Mouse (Mus musculus) ovary, adult 18-20 months (tissue): ENCODE measurements around the gene Mapk12.
A peak's percentile ranks its signal among the peaks of the same experiment; 100 is the strongest.

Experiments
- DNase-seq: peaks from one replicate; pipeline ENCODE4 v3.0.0; 2022; ENCODE audit warnings: low spot score, mixed read lengths

The Mapk12 gene

DNA sequence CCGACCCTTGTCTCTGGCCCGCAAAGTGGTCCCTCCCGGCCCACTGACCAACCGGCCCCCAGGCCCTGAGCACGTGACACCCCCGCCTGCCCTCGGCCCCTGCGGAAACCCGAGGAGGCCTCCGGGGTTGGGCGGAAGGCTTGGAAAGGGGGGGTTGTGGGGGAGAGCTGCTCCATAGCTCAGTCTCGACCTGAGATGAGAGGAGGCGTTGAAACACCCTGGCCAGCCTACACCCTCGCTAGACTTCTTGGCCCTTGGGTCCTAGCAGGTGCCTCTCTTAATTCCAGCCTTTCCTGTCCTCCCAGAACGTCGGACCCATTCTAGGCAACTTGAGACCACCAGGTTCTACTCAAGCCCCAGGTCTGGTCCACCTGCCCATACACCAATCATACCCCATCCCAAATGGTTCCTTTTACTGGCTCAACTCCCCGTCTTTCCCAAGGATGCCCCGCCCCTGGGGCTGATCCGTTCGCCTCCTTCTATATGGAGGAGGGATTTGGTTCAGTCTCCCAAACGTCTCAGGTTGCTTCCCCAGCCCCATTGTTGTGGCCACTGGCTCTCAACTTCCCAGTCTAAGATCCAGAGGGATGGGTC is at the start of gene Mapk12:
TSS of gene Mapk12 (minus strand) at position 45 of the 594 bp plus-strand sequence.
- DNase-seq: no peak

DNA sequence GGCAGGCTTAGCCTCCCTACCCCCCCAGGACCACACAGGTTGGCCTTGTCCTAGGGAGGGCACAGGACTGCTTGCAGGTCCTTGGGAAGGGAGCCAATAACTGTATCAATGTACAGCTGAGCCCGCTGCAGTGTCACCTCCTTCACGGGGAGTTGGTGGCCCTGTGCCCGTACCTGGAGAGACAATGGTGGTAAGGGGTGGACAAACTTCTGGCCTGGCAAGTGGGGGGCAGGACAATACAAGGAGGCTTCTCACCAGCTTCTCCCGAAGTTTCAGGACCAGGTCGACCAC is 44.4 kb upstream of the Mapk12 start:
- peak; percentile 42 for DNase-seq

DNA sequence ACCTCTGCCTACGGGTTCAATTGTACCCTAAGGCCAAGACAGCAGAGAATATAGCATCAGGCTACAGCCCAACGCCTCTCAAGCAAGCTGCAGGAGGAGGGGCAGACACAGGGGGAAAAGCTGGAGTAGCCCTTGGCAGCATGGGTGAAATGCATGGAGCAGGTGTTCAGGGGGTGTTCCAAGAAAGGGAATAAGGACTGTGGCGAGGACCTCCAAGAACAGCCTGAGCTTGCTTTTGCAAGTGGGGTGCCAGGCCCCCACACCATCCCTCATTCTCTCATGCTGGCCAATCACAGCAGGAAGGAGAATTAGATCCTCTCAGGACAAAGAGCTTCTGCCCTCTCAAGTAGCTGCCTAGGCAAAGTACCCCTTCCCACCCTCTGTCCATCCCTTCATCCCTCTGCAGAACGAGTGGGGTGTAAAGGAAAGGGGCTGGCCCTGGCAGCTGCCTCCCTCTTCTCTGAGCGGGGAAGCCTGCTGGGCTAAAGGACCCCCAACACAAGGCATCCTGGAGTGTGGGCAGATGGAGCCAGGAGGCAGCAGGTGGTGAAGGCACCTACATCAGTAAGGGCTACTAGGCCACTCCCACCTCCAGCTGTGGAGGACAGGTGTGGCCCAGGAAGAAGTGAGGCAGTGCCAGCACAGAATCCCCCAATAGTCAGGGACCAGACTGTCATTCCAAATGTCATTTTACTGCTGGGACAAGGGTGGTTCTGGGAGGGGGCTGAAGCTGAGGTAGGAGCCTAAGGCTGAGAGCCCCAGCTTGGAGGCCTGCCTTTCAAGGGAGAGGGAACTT is 43.8 kb upstream of the Mapk12 start:
- no peak for DNase-seq

DNA sequence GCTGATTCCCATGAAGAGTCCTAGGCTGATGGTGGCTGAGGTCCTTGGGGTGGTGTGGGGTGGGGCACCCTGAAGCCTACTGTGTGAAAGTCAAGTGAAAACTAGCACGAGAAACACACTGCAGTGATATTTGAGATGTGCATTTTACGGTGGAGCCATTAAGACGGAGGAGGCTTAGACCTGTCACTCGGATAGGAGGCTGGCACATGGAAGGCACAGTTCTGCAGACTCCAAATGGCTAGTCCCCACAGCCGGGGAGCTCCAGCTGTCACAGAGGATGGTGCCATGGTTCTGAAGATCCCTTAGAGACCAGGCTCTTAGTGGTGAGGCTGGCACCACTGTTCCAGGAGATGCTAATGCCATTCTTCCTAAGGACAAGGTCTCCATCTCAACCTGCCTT is 42.3 kb upstream of the Mapk12 start:
- no peak for DNase-seq

DNA sequence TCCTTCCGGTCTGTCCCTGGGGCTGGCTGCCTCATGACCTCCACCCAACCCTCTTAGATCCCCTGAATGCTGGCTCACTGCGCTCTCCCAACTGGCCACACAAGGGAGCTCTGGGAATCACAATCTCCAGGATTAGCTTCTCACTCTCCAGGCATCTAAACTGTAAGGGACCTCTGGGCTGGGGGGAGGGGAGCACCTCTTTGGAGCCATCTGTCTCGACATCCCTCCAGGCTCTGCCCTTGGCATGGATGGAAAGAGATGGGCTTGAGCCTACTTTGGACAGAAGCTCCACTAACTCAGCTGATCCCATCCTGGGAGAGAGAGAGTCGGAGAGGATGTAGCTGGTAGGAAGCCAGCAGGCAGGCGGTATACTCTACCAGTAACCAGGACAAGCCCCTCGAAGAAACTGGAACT is 41.8 kb upstream of the Mapk12 start:
- no peak for DNase-seq

DNA sequence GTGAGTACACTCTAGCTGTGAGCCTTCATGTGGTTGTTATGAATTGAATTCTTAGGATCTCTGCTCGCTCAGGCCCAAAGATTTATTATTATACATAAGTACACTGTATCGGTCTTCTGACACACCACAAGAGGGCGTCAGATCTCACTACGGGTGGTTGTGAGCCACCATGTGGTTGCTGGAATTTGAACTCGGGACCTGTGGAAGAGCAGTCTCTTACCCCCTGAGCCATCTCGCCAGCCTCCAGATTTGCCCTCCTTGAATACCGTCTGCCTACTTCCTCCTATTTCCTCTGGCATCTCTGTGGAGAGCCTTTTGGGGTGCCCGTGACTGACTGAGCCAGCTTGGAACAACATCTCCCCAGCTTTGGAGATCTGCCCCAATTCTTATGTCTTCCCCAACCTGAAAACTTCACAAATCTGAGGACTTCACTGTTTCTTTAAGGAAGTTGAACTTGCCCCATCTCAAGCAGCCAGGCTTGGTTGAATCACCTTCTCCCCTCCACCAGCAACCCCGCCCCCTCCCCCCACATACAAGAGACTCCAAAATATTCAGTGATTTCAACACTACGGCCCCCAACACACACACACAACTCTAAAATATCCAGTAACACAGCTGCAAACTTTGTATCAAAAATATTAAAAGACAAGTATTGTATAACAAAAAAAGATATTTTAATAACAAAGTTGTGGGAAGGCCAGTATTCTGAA is 41.2 kb upstream of the Mapk12 start:
- DNase-seq: no peak

DNA sequence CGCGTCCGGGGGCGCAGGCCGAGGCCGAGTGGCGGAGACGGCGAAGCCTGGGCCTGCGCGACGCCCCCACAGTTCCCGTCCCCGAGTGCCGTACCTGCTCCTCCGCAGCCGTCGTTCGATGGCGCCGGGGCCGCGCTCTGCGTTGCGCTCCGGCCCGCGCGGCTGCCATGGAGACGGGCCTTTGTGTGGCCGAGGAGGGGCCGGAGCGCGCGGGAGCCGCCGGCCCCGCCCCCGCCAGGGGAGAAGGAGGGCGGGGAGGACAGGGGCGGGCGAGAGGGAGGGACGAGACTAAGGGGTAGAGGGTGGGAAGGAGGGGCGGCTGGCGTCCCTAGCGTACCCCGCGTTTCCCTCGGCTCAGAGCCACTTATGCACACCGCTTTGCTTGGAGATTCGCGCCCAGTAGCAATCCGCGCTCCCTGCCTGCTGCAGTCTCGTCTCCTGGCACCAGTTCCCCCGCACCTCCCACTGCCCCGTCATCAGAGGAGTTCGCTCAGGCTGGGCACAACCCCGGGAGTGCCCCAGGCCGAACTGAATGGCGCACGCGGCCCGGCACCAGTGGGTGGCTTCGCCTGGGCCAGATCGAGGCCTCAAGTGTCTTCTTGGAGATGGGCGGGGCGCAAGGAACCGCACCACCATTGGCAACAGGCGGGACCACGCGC is 40.2 kb upstream of the Mapk12 start, which contains the start of gene Plxnb2:
TSS of gene Plxnb2 (minus strand) at position 218 of the 659 bp plus-strand sequence.
- DNase-seq: peak; percentile 81

DNA sequence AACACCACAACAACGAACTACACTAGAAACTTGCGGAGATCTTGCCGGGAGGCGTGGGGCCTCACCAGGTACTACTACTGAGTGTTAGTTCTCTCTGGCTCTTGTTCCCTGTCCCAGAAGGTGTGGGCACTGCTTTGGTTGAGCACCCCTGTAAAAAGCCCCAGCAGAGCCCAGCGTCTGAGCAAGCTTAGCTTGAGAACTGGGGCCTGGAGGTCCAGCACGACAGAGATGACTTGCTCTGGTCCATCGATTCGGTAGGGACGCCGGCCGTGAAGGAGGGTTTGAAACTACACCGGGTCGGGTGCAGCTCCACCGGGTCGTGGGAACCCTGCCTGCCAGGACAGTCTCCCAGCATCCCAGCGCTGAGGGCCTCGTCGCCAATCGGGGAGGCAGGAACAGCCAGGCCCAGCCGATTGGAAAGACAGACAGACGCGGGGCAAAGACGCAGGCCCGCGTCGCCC is 39.6 kb upstream of the Mapk12 start:
- DNase-seq: no peak

DNA sequence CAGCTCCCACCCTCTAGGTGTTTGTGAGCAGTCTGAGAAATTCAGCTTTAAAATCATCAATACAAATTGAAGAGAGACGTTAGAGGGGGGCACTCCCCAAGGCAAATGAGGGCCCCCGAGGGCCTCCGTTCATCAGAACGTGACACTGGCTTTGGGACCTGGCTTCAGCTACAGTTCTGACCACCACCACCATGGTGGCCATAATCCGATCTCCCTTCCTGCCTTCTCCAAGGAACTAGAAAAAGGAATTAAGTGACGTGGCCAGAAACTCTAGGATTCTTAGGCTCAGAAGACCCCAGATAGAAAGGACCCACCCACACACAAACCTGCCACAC is 39.1 kb upstream of the Mapk12 start:
- no peak for DNase-seq

DNA sequence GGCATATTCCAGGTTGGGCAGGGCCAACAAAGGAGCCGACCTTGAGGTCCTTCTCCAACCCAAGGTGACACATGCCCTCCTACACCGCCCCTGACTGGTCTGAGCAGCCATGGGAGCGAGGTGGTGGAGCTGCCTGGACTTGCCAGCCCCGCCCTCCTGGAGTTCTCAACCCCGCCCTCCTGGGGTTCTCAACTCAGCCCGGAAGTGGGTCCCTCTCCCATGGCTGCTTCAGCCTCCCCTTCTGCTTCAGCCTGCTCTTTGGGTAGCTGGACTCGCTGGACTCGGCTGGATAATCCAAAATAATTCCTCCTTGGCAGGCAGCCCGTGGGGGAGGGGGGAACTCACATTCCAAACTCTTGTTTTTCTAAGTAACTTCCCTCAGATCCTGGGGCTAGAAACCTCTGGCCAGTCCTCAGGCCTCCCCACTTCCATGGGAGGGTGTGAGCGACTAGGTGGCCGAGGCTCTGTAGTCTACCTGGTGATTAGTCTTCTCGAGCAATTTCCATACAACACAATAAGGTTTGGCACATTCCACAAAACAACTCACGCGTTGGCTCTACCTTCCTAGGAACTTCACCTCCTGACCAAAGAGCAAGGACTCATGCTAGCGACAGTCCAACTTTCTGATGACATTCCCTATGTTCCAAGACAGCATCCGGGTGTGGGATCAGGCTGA is 38.6 kb upstream of the Mapk12 start:
- DNase-seq: peak; percentile 83

DNA sequence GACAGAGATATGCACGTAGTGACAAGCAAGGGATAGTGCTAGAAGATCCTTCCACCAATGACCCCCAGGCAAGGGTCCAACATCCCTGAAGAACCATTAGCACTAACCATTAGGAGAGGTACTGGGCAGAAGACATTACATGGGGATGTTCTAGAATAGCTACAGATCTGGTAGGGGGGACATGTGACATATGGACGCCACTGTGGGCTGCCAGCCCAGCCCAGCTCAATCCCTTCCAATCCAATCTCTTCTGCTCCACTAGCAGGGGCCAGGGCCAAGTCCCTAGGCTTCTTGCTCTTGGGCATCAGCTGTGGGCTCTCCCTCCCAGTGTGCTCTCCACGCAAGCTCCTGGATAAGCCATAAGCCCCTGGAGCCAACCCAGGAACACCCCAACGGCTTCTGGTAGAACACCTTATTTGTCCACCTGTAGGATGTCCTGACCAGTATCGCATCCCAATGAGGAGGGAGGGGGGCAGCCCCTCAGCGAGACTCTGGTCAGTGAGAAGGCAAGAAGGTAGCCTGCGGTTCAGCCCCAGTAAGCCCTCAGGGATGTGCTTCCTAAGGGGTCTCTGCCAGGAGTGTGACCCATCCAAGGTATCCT is 37.9 kb upstream of the Mapk12 start:
- DNase-seq: no peak

DNA sequence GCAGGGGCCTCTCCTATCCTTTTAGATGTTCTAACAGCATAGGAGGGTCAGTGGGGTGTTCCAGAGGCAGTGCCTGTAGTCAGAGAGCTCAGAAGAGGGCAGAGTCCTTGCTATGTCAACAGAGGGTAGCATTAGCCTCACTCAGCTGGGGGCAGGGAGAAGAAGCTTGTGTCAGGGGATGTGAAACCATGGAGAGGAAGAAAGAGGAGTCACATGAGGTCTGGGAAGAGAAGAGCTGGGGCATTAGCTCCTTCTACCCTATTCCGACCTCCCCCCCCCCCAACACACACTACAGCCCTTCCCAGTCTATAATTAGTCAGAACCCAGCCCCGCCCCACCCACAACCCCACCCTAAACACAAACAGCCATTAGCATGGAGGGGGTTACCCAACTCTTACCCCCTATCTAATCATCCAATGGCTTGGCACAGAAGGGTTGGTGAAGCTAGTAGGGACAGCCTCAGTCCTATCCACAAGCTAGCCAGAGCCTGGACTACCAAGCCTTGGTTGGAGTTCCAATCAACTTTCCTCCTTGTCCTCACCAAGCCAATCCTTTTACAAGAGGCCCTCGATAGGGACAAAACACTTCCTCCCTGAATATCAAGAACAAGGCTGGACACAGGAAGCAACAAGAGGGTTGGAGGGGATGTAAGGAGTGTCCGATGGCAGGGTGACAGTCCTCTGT is 37.2 kb upstream of the Mapk12 start:
- DNase-seq: no peak

DNA sequence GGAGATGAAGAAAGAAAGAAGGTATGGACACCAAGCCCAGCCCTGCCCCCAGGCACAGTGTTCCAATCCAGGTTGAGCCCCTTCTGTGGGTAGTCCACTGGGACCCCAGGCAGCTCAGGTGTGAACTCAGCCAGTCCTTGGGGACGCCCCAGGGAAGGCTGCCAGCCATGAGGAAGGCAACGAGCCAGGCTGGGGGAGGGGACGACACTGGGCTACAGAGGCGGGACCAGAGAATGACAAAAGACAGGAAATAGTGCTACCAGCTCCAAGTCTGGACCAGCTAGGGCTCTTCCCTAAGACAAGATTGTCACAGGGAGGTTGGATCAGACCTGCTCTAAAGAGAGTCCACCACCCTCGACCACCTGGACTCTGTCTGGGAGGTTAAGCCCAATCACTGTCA is 36.6 kb upstream of the Mapk12 start:
- DNase-seq: peak; percentile 70

DNA sequence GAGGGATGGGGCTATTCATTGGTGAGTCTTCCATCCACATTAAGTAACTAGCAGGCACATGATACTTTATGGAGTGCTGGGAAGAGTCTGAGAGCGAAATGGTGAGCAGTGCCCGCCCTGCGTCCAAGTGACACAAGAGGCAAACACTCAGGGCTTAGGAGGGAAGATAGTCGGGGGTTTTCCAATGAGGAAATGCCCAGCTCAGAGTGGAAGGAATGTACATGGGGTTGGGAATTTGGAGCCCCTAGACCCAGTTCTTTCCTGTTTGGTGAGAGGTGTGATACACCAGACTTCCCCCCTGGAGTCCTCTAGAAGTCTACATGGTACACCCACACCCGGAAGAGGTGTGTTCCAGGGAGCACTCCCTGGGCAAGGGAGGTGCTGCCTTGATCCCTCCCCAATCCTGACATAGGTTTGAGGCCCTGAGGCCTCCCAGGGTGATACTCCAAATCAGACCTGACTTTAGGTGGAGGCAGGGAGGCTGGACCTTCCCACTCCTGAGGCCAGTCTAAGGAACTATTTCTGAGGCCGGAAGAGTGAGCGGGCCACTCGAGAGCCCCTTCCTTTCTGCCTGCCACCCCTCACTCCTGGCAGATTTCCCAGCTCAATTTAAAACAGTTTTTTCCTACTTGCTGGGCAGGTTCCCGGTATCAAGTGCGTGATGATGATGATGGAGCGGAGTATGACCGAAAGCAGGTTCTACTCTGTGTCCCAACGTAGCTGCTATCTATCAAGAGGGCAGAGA is 35.1 kb upstream of the Mapk12 start:
- no peak for DNase-seq

DNA sequence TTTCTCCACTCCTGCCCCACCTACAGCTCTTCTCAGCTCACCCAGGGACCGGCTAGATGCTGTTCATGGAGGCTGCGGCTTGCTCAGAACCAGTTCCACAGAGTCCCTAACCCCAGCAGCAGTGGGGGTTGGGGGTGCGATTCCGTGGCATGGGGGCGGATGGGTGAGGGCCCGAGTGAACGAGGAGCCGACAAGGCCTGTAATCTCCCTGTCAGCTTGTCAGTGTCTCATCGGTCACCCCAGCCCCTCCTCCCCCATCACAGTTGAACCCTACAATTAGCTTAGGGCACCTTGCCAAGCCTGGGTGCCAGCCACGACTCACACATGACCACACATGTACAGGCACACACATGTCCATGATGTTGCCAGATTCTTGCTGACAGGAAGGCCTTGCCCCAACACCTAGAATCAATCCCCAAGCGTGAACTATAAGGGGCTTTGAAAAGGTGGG is 34.4 kb upstream of the Mapk12 start:
- no peak for DNase-seq

DNA sequence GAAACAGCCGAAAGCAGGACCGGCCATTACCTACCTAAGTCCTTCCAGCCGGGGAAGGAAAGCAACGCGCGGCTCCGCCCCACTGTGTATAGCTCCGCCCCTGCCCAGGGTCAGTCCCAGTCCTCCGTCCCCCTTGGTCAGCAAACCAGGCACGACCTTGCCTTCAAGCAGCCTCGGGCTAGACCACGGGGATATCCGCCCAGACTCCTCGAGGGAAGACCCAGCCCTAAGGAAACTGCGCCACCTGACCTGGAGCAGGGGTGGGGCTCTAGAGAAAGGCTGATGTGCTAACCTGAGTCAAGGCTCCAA is 33.4 kb upstream of the Mapk12 start:
- peak; percentile 61 for DNase-seq

DNA sequence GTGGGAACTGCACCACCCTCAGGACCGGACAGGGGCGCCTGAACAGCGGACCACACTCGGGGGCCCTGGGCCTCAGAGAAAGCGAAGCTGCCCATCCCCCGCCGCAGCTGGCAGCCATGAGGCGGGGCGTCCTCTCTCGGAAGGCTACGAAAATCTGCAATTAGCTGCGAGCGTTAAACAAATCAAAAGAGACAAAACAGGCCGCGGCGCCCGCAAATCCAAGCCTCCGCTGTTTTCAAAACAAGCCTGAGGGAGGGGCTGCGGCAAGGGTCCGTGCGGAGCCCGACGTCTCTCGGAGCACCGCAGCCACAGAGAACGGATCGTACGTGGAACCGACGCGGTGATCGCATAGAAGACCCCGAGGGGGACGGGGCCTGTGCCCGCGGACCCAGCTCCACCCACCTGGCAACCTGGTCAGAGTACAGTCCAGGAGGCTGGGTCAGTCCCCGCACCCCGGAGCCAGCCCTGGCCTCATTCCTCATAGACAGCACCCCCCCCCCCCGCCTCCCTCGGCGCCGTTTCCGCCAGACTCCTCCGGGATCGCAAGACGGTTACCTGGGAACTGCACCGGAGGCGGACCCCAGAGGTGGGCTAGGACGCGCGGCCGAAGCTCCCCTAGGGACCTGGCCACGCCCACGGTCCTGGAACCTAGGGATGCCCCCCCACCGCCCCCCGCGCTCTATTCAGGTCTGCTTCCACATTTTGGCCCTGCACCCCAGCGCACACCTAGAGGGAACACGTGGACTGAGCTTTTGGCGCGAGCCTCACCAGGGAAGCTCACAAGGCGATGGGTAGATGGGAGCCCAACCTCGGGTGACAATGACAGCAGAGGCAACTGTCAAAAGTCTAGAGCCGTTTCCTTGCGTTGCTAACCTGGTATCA is 32.8 kb upstream of the Mapk12 start:
- DNase-seq: no peak

DNA sequence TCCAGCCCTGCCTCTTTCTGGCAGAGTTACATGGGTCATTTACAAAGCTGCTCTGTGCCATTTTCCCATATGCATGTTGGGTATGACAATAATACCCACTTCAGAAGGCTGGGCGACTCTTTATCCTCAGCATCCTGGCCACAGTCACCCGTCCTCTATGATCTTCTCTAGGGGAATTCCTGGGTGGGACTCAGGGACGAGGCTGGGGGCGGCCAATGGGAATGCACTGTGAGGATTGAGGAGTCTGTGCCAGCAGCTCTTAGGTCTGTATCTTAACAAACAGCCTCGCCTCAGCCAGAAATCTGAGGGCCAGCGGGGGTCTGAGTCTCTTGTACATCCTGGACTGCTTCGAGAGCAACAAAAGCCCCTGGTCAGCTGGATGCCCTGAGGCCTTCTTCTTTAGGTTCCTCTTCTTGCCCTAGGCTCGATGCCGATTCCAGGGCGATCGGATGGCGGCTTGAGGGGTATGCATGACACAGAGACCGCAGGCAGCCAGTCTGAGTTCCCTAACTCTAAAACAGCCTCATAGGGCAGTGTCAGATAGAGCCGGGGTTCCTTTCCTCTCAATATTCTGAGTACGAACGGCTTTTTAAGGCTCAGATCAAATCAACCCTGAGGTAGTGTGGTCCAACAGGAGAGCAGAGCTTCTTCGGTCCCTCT is 31.9 kb upstream of the Mapk12 start:
- no peak for DNase-seq

DNA sequence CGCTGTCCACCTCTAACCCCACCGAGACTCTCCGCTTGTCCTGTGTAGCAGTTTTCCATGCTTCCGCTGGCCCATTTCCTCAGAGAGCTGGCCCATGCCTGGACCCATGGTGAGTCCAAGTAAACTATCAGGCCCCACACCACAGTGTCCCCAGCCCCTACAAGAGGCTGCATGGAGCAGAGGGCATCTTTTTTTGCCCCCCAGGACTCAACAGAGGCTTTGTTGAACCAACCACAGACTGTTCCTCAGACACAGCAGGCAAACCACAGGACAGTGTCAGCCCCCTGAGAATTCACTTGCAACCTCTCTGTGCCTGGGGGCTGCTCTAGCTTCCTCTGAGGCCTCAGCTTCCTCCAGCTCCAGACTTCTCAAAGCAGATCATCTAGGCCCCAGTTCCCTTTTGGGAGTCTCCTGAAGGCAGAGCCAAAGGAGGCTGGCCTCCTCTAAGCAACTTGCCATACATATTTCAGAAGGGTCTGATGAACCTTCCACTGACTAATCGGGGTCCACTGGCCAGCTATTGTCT is 31.1 kb upstream of the Mapk12 start:
- DNase-seq: no peak
